Mouse (Mus musculus) E14TG2a.4 (cell line): ENCODE measurements at regions not wholly inside any gene's neighbourhood (a gene's known extent, or its start where the extent isn't known, plus 50 kb on each side); places are given as distances from the start of the nearest gene placed in this dataset.

ENCODE experiments used
- H3K27me3 ChIP-seq: 2 replicates; pipeline ENCODE4 v1.6.1; 2014; ENCODE audit warnings: low read length, control low read depth; ENCODE audit not compliant: insufficient read depth
- H3K36me3 ChIP-seq: 2 replicates; pipeline ENCODE4 v1.6.1; 2014; ENCODE audit warnings: low read length, control low read depth; ENCODE audit not compliant: insufficient read depth
- H3K4me1 ChIP-seq: replicated peaks from 2 replicates; pipeline ENCODE4 v1.6.1; 2014; ENCODE audit warnings: low read depth, low read length, control low read depth
- H3K4me3 ChIP-seq: replicated peaks from 2 replicates; pipeline ENCODE4 v1.5.1; 2014; ENCODE audit warnings: mild to moderate bottlenecking, low read length
- H3K9me3 ChIP-seq: 2 replicates; pipeline ENCODE4 v1.6.1; 2014; ENCODE audit warnings: low read length, control low read depth
- NANOG ChIP-seq: IDR thresholded peaks from 2 replicates; pipeline ENCODE4 v1.6.1; 2014; ENCODE audit warnings: borderline replicate concordance, low read length, mixed read lengths
- POU5F1 ChIP-seq: IDR thresholded peaks from 2 replicates; pipeline ENCODE4 v1.6.1; 2014; ENCODE audit warnings: low read length, borderline replicate concordance

DNA sequence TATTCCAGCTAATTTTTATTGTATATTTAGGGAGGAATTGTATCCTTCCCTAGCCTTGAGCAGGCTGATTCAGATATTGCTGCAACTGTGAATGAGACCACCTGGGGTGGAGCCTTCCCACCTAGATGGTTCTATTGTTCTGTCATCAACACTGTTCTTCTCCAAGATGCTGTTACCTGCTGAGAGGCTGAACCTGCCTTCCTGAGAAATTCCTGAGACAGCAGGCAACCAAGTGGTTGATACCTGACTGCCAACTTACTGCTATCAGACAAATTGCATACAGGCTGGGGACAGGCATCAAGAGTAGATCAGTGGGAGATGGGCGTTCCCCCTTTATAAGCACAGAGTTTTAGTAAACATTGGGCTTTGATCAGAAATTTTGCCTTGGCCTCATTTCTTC is 309.7 kb upstream of the 4930415L06Rik start:
- Histone ChIP-seq H3K27me3 (no peaks in the 10 kb centered on the region), H3K36me3 (no peaks in the 10 kb centered on the region), H3K4me3 (no peak overlapping the region), H3K9me3 (peaks cover 4% of the 10 kb centered on the region; the same call in 1 of the 2 replicates), H3K4me1 (no peaks in the 10 kb centered on the region)
- peak; percentile 87 for TF ChIP-seq NANOG
- TF ChIP-seq POU5F1: no peak
